Mouse (Mus musculus) MEL (cell line): ENCODE measurements around the gene Gm28048. TPM values are rescaled to one million over a fixed set of nuclear protein-coding genes. Genes with fewer than 3 reads are reported as not detected.

Experiments used
- DNase-seq: peaks from one replicate; pipeline ENCODE4 v3.0.0; 2011; ENCODE audit warnings: low read depth, low spot score
- H3K27ac ChIP-seq: 2 replicates; pipeline ENCODE4 v1.5.1; 2012; ENCODE audit warnings: low read depth, mild to moderate bottlenecking, control low read depth, low read length, moderate library complexity; ENCODE audit not compliant: control insufficient read depth
- H3K27me3 ChIP-seq, 2 experiments: fragments of 150-350 bp in 1 of 2; sonication (generic) in 1 of 2; 2 replicates each; pipeline ENCODE4 v1.6.1; 2012; ENCODE audit warnings: low read length in 2 of 2, mild to moderate bottlenecking in 2 of 2, improper control_type of control experiment in 1 of 2, moderate library complexity in 1 of 2; ENCODE audit not compliant: insufficient read depth in 2 of 2, control insufficient read depth in 1 of 2
- H3K36me3 ChIP-seq, 2 experiments: 2 replicates each; pipeline ENCODE4 v1.6.1; 2012 to 2014; ENCODE audit warnings: low read length in 2 of 2, improper control_type of control experiment in 1 of 2, inconsistent platforms in 1 of 2, mild to moderate bottlenecking in 1 of 2; ENCODE audit not compliant: insufficient read depth in 2 of 2, control insufficient read depth in 1 of 2
- H3K4me1 ChIP-seq, 2 experiments: fragments of 150-350 bp in 1 of 2; sonication (generic) in 1 of 2; 2 replicates each; pipeline ENCODE4 v1.6.1; 2012; ENCODE audit warnings: low read length in 2 of 2, improper control_type of control experiment in 1 of 2, mild to moderate bottlenecking in 1 of 2; ENCODE audit not compliant: insufficient read depth in 2 of 2, control insufficient read depth in 1 of 2
- H3K4me3 ChIP-seq, 2 experiments: fragments of 150-350 bp in 1 of 2; sonication (generic) in 1 of 2; 2 replicates each; pipeline ENCODE4 v1.5.1; 2012; ENCODE audit warnings: low read depth in 2 of 2, low read length in 2 of 2, mild to moderate bottlenecking in 2 of 2, moderate library complexity in 2 of 2, control low read depth in 1 of 2, improper control_type of control experiment in 1 of 2; ENCODE audit not compliant: control insufficient read depth in 1 of 2, insufficient read depth in 1 of 2
- H3K79me2 ChIP-seq: 2 replicates; pipeline ENCODE4 v1.6.1; 2012; ENCODE audit warnings: mild to moderate bottlenecking, low read length, moderate library complexity; ENCODE audit not compliant: control insufficient read depth, poor library complexity, insufficient read depth
- H3K9ac ChIP-seq: 2 replicates; pipeline ENCODE4 v1.6.1; 2012; ENCODE audit warnings: low read depth, mild to moderate bottlenecking, control low read depth, low read length, moderate library complexity; ENCODE audit not compliant: control insufficient read depth, poor library complexity, severe bottlenecking
- H3K9me3 ChIP-seq: fragments of 150-350 bp; sonication (generic); replicated peaks from 2 replicates; pipeline ENCODE4 v1.6.1; 2012; ENCODE audit warnings: mild to moderate bottlenecking, low read length, improper control_type of control experiment, moderate library complexity; ENCODE audit not compliant: insufficient read depth
- BHLHE40 ChIP-seq: IDR thresholded peaks from 2 replicates; pipeline ENCODE4 v1.6.1; 2012; ENCODE audit warnings: low read depth, mild to moderate bottlenecking, inconsistent platforms, low read length, improper control_type of control experiment, borderline replicate concordance
- CHD2 ChIP-seq: IDR thresholded peaks from 2 replicates; pipeline ENCODE4 v1.6.1; 2011; ENCODE audit warnings: low read length, improper control_type of control experiment
- EP300 ChIP-seq, 2 experiments: IDR thresholded peaks; 2 replicates each; pipeline ENCODE4 v1.6.1; 2011; ENCODE audit warnings: improper control_type of control experiment in 2 of 2, low read length in 2 of 2, low read depth in 1 of 2, mild to moderate bottlenecking in 1 of 2
- GABPA ChIP-seq: IDR thresholded peaks from 2 replicates; pipeline ENCODE4 v1.6.1; 2012; ENCODE audit warnings: low read depth, mild to moderate bottlenecking, inconsistent platforms, low read length, improper control_type of control experiment, moderate library complexity
- GATA1 ChIP-seq: IDR thresholded peaks from 2 replicates; pipeline ENCODE4 v1.6.1; 2011; ENCODE audit warnings: low read depth, low read length, improper control_type of control experiment
- MAX ChIP-seq: IDR thresholded peaks from 2 replicates; pipeline ENCODE4 v1.6.1; 2011; ENCODE audit warnings: low read length, improper control_type of control experiment
- MXI1 ChIP-seq: IDR thresholded peaks from 2 replicates; pipeline ENCODE4 v1.6.1; 2011; ENCODE audit warnings: mild to moderate bottlenecking, low read depth, low read length, improper control_type of control experiment
- MYC ChIP-seq: IDR thresholded peaks from 2 replicates; pipeline ENCODE4 v1.6.1; 2011; ENCODE audit warnings: low read depth, mild to moderate bottlenecking, low read length, improper control_type of control experiment, moderate library complexity
- NELFE ChIP-seq: IDR thresholded peaks from 2 replicates; pipeline ENCODE4 v1.6.1; 2011; ENCODE audit warnings: low read depth, low read length, improper control_type of control experiment
- RAD21 ChIP-seq: IDR thresholded peaks from 2 replicates; pipeline ENCODE4 v1.6.1; 2011; ENCODE audit warnings: mild to moderate bottlenecking, low read depth, low read length, improper control_type of control experiment
- SMC3 ChIP-seq: IDR thresholded peaks from 2 replicates; pipeline ENCODE4 v1.6.1; 2011; ENCODE audit warnings: low read depth, low read length, improper control_type of control experiment
- TAL1 ChIP-seq: IDR thresholded peaks from 2 replicates; pipeline ENCODE4 v1.6.1; 2012; ENCODE audit warnings: mild to moderate bottlenecking, inconsistent platforms, low read length, moderate library complexity, mixed read lengths
- USF1 ChIP-seq: IDR thresholded peaks from 2 replicates; pipeline ENCODE4 v1.6.1; 2014; ENCODE audit warnings: low read depth, mild to moderate bottlenecking, inconsistent platforms, low read length, improper control_type of control experiment, moderate library complexity
- ZC3H11A ChIP-seq: IDR thresholded peaks from 2 replicates; pipeline ENCODE4 v1.6.1; 2012; ENCODE audit warnings: low read depth, mild to moderate bottlenecking, inconsistent platforms, low read length, improper control_type of control experiment
- ZMIZ1 ChIP-seq: IDR thresholded peaks from 2 replicates; pipeline ENCODE4 v1.6.1; 2012; ENCODE audit warnings: low read depth, mild to moderate bottlenecking, inconsistent platforms, low read length, improper control_type of control experiment, moderate library complexity
- polyA plus RNA-seq, 2 experiments: library from polyadenylated mRNA; stranded (reverse) in 1 of 2; unstranded in 1 of 2; fragments of >175 nt in 1 of 2; fragments of >200 nt in 1 of 2; gene quantifications; 2 replicates each; pipeline versions ENCODE4 v1.2.1 to v1.2.4; 2012; ENCODE audit warnings: low replicate concordance in 2 of 2, low read depth in 1 of 2; ENCODE audit not compliant: insufficient read length in 2 of 2, insufficient read depth in 1 of 2, missing spikeins in 1 of 2
- total RNA-seq: library from RNA; depleted of rRNA; stranded (reverse); fragments of 300-350 nt; gene quantifications from 2 replicates; pipeline ENCODE4 v1.2.3, GENCODE M21; 2012

Gene Gm28048
- total and polyA plus RNA-seq, 3 experiments: 8.6 to 15.0 TPM; not detected in 1

- no peaks in the 10 kb centered on the region for H3K79me2 ChIP-seq
- TF ChIP-seq MXI1 (no peak), ZC3H11A (no peak), EP300 (IDR thresholded peaks at IDR 0.05; ENCODE audit: low read depth in 1 of 2, low read length in 2 of 2) (no peak), MAX (no peak), TAL1 (no peak)
- TF ChIP-seq, all 39 proteins: peak for 0
- no peak for DNase-seq
- Histone ChIP-seq H3K9me3 (no peaks in the 10 kb centered on the region), H3K4me3 (no peak overlapping the region), H3K9ac (no peak overlapping the region), H3K27ac (no peak overlapping the region), H3K27me3 (no peaks in the 10 kb centered on the region), H3K4me1 (peaks cover 0 to 4% of the 10 kb centered on the region in 2 experiments; a peak in 2 of 4 replicates), H3K36me3 (peaks cover 0 to 6% of the 10 kb centered on the region in 2 experiments; a peak in 2 of 4 replicates)
These were observed 59.3 kb downstream of the Gm28048 start for GRCm38 (mm10) chr11:22922546-22922945.

GRCm38 (mm10) chr11:22919336-22919735, 62.6 kb downstream of the Gm28048 start:
- H3K27me3 ChIP-seq: no peaks in the 10 kb centered on the region
- TF ChIP-seq ZMIZ1 (no peak), EP300 (IDR thresholded peaks at IDR 0.05; ENCODE audit: low read depth in 1 of 2, low read length in 2 of 2) (peak in 1 of 2 experiments; percentile 12; a peak in 1 of 4 replicates), BHLHE40 (peak; percentile 88), GATA1 (peak; percentile 60; the same call in 1 of the 2 replicates)
- TF ChIP-seq, all 39 proteins: peak for 3
- Histone ChIP-seq H3K4me3 (no peak overlapping the region), H3K27ac (no peak overlapping the region), H3K36me3 (peaks cover 0 to 4% of the 10 kb centered on the region in 2 experiments; a peak in 1 of 4 replicates), H3K9ac (no peak overlapping the region), H3K79me2 (no peaks in the 10 kb centered on the region), H3K9me3 (no peaks in the 10 kb centered on the region), H3K4me1 (0 out of 4 replicates have a peak, but pooled peaks cover 0 to 2% of the 10 kb centered on the region in 2 experiments)
- DNase-seq: no peak

DNA sequence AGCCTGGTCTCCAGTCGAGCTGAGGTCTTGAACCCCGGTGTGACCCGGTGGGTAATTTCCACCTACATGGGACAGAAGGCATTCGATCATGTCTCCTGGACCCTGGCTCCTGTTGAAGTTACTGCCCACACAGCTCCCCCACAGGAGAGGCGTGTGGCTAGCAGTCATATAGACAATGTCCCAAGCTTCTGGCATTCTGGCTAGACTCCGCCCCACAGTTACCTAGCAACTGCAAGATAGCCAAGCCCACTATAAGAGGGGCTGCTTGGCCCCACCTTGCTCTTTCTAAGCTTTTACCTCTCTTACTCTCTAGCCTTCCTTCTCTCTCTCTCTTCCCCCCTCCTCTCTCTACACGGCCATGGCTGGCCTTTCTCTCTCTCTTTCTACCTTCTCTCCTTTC, 64.1 kb downstream of the Gm28048 start:
- Histone ChIP-seq H3K79me2 (no peaks in the 10 kb centered on the region), H3K4me3 (no peak overlapping the region), H3K27me3 (no peaks in the 10 kb centered on the region), H3K27ac (no peak overlapping the region), H3K36me3 (peaks cover 0 to 4% of the 10 kb centered on the region in 2 experiments; a peak in 1 of 4 replicates), H3K9ac (no peak overlapping the region), H3K9me3 (no peaks in the 10 kb centered on the region), H3K4me1 (peaks cover 0 to 2% of the 10 kb centered on the region in 2 experiments; a peak in 1 of 4 replicates)
- DNase-seq: no peak
- TF ChIP-seq MXI1 (no peak), TAL1 (no peak), USF1 (no peak), CHD2 (no peak), GABPA (no peak), SMC3 (no peak), NELFE (no peak), MYC (no peak), BHLHE40 (no peak), RAD21 (no peak), GATA1 (no peak)
